Mouse (Mus musculus) frontal cortex, postnatal 10 days (tissue): ENCODE measurements around the gene Bcar3.

ENCODE experiments used
- DNase-seq, 2 experiments: peaks; one replicate each; pipeline ENCODE4 v3.0.0; 2022; ENCODE audit warnings: low spot score in 2 of 2, mixed read lengths in 1 of 2

The Bcar3 gene

DNA sequence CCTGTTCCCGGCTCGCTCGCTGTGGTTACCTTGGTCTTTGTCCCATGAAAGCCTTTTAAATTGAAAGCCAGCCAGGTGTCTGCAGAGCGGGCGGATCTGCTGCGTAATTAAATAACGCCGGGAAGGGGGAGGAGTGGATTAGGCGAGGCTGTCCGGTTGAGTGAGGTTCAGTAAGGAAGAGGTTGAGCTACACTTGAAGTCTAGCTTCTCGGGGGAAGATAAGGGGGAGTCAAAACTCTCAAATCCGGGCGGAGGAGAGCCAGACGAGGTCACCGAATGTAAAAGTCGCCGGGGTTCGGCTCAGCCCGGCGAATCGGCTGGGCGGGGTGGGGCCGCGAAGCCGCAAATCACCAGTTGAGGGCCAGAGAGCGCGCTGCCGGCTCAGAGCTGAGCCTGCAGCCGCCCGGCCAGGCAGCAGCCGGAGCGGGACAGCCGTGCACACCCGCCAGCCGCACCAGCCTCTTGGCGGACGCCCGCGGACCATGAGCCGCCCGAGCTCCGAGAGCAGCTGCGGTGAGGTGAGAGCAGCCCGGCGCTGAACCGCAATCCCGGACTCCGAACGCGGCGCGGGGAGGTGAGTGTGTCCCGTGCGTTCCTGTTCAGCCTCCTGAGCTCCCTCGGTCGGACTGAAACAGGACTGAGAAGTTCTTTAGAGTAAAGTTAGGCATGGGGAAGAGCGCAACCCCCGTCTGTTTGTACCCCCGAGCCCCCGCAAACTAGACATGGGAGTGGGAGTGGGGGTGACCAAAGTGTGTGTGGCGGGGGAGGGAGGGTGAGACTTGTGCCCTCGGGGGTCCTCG is 125.9 kb downstream of the Bcar3 start:
- peak in 1 of 2 experiments; percentile 45 for DNase-seq

DNA sequence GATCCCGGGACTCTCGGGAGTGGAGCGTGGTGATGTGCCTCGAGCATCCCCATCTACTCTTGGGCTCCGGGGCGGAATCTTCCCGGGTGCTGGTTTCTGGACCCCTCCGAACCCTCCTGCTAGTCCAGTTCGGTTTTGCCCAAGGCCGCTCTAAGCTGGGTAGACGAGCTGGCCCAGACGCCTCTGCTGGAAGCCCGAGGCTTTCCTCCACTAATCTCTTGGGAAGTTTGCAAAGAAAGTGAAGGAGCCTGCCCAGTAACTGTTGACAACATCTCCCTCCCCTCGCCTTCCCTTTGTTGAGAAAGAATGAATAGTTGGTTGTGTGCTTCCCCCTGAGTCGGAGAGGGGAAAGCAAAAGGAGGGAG is 126.5 kb downstream of the Bcar3 start:
- DNase-seq, result peak in 1 of 2 experiments; percentile 22

DNA sequence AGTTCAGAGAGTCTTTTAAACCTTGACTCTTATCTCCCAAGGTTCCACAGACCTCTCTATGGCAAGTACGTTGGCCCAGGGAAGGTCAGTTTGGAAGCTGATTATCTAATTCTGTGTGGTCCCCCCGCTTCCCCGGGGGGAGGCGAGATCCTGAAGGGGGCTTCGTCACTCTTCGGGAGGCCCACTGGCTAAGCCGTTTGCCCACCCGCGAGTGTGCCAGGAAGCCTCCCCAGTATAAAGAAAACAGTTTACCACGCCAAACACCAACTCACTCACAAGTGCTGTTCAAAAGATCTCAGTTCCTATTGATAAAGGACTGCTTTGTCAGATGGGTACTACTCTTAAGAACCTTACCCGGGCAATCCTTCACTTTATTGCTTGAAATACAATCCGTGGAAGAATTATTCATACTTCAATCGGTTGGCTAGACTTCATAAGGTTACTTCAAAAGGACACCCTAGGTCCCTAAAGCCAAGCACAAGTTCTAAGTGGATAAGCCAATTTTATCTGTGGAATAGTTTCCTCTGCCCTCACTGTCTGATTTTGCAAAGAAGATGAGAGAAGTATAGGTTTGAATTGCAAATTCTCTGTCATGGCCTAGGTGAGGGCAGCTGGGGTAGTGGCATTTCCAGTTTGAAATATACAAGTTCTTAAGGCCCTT is 127.2 kb downstream of the Bcar3 start:
- no peak for DNase-seq

DNA sequence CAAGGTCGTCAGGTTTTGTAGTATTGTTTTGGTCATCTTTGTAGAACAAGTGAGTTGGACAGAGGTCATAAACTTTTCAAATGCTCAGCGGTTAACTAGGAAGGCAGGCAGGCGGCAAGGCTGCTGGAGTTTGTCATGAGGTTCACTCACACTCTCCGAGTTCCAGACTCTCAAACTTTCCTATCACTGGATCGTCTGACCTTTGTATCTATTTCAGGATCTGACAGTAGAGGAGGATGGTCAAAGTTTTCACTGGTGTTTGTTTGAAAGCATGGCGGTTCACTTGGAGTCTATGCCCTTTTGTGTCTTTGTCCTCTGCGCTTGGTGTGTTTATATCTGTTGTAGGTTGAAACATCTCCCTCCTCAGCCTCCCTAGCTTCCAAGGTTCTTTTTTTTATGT is 127.9 kb downstream of the Bcar3 start:
- DNase-seq, result no peak

DNA sequence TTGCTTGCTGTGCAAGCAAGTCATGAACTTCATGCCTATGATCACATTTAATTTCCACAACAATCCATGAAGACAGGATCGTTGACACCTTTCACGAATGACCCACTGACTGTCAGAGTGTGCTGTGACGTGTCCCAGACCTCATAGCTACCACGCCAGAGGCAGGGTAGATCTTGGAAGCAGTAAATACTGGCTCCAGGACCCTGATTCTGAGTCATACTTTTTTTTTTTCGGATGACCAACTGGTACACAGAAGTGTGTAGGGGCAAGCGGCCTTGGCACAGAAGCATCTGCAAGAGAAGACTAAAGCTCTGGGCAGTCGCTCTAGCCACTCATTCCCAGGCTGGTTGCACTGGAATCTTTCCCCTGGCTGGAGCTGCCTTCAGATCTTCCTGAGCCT is 128.3 kb downstream of the Bcar3 start:
- DNase-seq, result no peak

DNA sequence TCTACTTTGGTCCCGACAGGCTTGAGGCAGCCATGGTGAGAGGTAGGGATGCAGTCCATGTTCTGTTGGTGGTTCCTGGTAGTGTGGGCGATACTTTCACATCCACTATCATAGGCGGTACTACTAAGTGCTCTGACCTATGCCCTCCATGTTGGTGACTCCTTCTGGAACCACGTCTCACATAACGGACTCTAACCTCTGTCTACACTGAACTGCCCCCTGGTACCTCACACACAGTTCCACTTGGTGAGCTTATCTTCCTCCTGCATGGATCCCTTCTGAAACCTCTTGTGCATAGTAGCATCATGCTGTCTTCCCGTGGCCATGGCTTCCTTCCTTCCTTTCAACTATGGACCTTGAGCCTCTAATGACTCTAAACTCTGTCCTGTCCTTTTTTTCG is 129.7 kb downstream of the Bcar3 start:
- no peak for DNase-seq

DNA sequence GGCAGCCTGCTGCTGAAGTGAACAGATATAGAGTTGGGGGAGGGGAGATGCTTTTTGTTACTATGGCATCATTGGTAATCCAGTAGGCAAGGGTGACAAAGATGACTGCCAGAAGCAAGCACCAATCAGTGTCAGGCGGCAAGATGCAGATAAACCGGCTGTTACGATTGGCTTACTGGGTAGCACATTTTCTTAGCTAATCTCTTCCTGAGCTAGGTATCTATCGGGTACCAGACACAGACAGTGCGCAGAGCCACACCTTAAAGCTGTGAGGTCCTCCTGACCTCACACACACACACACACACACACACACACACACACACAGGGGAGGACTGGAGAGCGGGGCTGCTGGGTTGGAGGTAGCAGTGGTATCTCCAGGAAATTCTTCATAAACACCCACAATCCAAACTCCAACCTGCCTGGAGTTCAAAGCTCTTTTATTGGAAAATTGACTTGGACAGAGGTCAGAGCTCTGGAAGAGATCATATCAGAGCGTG is 134.4 kb downstream of the Bcar3 start:
- DNase-seq, result peak in 1 of 2 experiments; percentile 37

DNA sequence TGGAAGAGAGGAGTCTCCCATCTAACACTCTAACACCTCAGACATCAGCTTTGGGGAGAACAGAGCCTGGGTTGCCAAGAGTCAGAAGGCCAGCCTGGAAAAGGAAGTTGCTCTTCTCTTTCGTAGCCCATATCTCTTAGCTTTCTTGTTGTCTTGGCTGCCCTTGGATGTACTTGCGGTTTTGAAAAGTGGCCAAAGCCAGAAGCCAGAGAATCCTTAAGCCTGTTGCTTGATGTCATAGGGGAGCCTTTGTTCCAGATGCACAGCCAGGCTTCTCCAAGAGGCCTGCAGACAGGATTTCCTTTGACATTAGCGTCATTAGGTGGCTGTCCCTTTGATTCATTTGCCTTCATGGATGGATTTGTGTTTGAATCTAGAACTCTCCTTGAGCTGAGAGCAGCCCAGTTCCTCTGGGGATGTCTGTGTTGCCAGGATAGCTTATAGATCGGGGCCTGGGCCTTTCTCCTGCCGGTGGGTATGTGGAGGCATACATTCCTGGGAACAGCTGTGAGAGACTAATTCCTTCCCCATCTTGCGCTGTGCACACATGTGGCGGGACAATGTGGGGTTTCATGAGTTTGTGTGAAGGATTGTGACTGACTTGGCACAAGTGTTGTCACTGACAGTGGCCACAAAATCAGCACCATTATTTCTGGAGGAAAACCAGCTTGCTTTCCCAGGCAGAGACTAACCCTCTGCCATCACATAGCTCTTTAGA is 137.0 kb downstream of the Bcar3 start:
- no peak for DNase-seq

DNA sequence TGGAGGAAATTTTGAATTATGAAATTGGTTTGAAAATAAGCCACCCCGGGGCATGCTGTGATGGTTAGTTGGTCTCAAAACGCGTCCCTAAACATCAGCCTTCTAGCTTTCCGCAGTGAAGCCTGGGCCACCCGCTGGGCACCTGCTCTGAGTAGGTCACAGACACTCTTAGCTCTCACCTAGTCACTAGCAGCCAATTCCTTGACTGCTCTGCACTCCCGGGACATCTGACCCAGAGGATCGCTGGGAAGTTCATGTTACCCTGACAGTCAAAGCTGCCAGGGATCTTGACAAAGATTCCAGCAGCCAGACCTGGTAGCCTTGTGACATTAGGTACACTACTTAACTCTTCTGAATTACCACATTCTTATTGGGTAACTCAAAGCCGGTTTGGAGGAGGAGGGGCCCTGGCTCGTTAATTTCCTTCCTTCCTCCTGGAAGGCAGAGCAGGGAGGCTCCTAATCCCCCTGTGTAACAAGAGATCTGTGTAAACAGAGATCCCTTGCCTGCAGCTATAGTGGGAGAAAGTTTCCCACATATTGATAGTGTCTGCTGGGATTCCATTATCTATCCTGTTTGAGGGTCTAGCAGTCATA is 139.0 kb downstream of the Bcar3 start:
- DNase-seq, result no peak

DNA sequence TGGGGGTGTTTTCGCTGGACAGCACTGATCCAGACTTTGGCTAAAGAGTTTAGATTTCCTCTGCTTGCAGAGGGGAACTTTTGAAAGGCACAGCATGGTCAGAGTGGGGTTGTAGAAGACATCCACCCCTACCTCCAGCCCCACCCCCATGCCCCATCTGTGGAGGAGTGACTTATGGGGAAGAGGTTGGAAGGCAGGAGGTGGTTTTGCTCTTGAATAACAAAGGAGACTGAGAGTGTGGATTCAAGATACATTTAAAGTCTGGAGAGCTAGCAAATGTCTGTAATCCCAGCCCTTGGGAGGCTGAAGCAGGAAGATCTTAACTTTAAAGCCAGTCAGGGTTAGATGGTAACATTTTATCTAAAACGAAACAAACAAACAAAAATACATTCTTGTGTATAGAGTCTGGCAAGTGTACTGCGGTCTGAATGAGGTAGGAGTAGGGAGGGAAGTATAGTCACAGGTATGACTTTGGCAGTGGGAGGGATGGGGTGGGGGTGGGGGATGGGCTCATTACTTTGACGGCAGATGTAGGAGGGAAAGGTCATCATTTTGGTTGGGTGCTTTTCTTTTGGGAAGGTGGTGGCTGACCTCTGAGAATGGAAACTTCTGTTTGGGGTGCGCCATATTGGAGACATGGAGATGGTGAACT is 140.2 kb downstream of the Bcar3 start:
- DNase-seq, result no peak

DNA sequence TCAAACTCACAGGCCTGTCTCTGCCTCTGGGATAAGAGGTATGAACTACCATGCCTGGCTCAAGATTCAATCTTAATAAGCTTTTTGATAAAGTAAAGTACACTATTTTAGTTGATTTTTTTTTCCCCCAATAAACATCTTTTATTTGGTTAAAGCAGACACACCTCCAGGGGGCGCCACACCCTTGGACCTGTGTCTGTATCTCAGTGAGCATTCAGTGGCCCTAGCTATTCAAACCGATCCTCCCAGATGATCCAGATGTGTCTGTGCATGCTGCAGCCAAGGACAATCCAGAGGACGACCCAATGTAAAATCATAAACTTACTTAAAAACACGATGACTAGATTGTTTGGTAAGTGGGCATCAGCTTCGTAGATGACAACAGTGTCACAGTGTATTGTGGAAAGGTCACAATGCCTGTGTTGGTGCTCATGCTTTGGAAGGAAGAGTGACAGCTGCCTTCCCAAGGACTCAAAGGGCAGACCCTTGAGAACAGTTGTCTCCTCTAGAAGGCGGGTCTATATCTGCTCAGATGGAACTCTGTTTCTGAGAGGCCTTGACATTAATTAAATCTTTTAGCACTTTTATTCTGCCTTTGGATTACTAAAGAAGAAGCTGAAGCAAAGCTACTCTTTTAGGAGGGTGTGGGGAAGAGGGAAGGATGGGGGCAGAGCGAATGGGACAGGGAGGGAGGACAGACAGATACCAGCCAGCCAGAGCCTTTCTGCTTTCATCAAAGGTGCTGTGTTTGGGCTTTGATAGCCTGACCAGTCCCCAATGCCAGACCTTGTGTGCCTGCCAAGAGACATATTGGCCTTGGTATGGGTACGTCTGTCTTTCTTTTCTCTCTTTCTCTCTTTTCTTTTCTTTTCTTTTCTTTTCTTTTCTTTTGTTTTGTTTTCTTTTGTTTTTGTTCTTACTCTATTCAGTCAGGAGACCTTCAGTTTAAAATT is 141.3 kb downstream of the Bcar3 start:
- DNase-seq, result no peak

DNA sequence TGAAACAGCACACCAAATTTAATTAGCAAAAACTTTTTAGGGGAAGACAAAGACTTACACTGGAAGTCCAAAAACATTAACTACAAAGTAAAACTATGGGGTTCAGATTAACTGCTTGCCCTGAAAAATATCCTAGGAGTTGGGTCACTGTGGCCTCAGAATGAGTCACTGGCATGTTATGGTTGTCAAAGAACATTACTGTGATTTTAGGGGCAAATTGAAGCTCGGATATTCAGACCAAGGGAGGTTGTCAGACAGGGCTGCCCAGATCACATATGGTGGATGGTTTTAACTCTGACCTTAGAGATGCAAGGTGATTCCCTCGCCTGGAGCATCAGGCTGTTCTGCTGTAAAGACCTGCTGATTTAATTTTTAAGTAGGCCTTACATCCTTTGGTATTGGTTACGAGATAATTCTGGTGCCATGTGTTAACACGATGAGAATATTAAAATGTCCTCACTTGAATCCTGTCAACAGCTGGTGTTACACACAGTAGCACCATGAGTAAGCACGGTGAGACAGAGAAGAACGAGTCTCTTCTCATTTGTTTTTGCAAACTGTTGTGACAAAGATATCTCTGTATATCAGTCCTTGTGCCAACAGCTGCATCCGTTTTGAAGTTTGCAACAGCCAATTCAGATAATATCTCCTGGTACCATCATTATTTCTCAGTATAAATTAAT is 144.3 kb downstream of the Bcar3 start:
- DNase-seq, result no peak

DNA sequence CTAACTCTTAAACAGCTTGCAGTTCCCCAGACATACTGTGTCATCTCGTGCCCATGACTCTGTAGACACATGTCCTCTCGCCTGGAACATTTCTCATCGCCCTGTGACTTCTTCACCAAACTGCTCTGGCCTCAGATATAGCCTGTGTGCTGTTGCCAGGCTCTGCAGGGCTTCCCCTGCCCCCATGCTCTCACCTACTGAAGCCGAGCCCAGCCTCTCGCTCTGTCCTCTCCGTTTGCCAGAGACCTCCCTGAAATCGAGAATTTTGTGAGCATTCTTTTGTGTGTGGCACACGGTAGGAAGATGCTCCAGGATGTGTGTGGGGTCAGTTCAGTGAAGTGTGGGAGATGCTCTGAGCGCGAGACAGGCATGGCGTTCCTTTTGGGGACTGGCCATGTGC is 151.8 kb downstream of the Bcar3 start:
- no peak for DNase-seq

DNA sequence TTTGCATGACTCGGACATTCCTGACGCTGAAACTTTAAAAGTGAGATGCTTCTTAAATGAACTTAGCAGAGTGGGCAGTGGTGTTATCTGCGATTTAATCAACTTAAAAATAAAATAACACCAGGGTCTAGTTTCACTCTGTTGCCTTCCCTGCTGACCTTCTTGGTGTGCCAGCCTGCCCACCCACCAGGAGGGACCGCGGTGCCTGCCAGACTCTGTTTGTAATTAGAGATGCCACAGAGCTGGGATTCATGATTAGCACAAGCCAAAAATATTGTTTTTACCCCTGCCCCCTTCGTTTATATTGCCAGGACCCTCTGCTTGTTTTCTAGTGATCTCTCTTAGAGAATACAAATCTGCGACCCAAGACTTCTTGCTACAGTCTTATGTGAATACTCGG is 152.7 kb downstream of the Bcar3 start:
- no peak for DNase-seq

DNA sequence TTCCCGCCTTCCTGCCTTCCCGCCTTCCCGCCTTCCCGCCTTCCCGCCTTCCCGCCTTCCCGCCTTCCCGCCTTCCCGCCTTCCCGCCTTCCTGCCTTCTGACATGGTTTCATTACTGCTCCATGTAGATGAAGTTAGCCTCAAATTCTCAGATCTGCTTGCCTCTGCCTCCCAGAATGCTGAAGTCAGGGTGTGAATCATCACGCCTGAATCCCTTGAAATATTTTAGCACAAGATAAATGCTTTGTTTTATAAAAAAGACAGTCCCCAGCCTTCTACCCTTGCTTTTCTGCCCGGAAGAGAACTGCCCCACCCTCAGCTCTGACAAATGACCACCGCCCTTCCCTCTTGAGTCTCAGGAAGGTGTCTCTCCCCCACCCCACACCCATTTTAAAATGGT is 154.3 kb downstream of the Bcar3 start:
- DNase-seq, result no peak

DNA sequence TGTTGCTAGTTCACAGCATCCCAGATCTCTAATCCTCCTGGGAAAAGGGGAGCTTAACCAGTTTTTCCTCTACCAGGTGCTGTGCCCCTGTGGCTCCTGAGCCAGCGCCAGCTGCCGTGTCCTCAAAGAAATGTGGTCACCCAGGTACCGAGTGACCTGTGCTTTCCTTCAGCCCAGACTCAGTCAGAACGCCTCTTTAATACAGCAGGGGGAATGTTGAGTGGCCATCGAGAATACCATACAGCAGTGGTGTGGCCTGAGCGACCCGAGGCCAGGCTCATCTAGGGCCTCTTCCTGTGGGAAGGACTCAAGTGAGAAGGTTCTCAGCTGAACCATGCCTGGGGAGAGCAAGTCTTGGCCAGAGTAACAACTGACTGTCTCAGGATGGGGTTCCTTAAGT is 156.1 kb downstream of the Bcar3 start:
- no peak for DNase-seq

DNA sequence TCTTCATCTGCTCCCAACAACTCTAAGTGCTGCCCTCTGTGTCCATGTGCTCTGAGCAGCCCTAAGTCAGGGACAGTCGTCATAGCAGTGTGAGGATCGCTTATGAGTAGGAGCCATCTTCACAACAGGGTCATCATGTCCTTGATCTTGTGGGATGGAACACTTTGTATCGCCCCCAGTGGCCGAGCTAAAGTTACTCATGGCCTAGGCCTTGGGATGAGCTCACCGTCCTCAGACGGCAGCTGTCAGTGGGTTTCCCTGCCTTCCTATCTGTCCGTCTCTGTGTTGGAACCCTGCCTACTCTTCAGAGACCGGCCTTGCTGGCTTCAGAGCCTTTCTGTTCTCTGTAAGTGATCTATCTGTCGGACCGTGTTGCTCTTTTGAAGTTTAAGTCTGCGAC is 159.9 kb downstream of the Bcar3 start:
- no peak for DNase-seq

DNA sequence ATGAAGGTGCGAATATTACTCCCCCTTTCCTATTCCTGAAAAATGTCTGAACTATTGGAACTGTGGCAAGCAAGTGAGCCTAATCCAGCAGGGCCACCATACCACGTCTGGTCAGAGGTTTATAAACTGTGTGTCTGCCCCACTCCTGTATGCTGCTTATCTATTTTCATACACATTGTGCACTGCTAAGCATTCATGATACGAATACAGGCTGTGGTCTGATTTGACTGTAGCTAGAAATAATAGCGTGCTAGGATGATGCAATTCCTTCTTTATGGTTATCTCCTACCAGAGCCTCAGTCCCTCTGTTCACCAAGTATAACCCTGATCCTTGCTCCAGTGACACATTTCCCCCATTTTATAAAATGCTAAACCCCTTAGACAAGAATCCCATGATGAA is 162.2 kb downstream of the Bcar3 start:
- DNase-seq, result no peak

DNA sequence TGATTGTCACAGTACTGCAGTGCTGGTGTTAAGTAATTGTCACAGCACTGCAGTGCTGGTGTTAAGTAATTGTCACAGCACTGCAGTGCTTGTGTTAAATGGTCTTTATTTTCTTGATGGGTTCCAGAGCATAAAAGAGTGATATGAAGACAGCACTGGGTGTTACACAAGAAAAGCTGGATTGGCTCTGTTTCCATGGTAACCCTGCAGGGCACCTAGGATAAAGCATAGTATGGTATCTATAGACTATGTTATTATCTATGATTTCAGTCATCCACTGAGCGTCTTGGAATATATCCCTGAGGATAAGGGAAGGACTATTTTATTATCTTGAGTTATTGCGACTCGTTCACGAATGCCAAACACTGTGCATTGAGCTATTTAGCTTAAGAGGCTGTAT is 162.9 kb downstream of the Bcar3 start:
- DNase-seq, result no peak

DNA sequence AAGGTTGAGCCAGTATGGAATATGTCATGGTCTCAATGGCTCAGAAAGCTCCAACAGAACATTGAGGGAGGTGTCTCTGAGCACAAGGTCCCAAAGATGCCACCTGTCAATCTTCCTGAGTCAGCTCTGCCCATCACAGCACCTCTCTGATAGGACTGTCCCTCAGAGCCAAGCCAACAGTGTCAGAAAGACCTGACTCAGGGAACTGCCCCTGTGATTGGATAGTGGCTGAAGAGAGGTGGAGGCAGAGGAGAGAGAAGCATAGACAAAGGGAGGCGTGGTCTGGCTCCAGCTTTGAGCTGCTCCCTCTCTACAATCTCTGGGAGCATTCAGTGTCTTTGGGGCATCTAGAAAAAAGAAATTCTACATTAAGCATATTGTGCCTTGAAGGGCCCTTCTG is 163.8 kb downstream of the Bcar3 start:
- DNase-seq, result no peak
